Mouse (Mus musculus) inflammation-experienced regulatory T-cells, adult 6 months (primary cell): ENCODE data around the gene Myo1c. TPM values are rescaled to one million over a fixed set of nuclear protein-coding genes. Genes with fewer than 3 reads are reported as not detected.
"Not testable (repeated sequence)": the region's sequence is repeated elsewhere in the genome, so short reads cannot be mapped to it uniquely, and the experiment has no call there.

Experiments used
- ATAC-seq: one replicate; pipeline ENCODE4 v1.8.0; 2017
- polyA plus RNA-seq, 3 experiments: library from polyadenylated mRNA; unstranded; fragments of 100-300 nt; shearing (Covaris generic); gene quantifications; one replicate each; pipeline ENCODE4 v1.2.1; 2017

Gene Myo1c
- polyA plus RNA-seq, 3 experiments from 2014 or later, result 15.6 to 24.5 (median 23.1) TPM

DNA sequence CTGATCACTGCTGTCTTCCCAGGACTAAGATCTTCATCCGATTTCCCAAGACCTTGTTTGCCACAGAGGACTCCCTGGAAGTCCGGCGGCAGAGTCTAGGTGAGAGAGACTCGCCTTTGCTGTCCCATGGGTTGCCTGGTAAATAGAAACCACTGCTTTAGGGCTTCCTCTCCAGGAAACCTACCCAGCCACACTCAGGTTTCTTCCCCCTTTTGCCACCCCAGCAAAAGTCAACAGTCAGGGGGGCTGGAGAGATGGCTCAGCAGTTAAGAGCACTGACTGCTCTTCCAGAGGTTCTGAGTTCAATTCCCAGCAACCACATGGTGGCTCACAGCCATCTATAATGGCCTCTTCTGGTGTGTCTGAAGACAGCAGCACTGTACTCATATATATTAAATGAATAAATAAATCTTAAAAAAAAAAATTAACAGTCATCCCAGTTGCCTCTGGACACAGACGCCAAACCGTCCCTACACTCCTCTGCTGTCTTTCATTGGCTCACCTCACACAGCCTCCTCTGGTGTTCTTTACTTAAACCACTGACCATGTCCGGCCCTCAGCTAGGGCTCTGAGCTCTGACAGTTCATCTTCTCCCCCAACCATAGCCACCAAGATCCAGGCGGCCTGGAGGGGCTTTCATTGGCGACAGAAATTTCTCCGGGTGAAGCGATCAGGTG, 19.0 kb downstream of the Myo1c start:
- ATAC-seq, result no peak

DNA sequence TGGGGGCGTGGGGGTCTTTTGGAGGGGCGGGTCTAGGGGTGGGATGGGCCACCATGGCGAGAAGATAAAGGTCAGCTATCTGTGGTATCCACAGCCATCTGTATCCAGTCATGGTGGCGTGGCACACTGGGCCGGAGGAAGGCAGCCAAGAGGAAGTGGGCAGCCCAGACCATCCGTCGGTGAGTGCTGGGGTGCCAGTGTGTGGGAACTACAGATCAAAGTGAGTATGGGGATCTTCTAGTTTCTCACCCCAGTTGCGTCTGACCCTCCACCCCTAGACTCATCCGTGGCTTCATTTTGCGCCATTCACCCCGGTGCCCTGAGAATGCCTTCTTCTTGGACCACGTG, 19.5 kb downstream of the Myo1c start:
- no peak for ATAC-seq

DNA sequence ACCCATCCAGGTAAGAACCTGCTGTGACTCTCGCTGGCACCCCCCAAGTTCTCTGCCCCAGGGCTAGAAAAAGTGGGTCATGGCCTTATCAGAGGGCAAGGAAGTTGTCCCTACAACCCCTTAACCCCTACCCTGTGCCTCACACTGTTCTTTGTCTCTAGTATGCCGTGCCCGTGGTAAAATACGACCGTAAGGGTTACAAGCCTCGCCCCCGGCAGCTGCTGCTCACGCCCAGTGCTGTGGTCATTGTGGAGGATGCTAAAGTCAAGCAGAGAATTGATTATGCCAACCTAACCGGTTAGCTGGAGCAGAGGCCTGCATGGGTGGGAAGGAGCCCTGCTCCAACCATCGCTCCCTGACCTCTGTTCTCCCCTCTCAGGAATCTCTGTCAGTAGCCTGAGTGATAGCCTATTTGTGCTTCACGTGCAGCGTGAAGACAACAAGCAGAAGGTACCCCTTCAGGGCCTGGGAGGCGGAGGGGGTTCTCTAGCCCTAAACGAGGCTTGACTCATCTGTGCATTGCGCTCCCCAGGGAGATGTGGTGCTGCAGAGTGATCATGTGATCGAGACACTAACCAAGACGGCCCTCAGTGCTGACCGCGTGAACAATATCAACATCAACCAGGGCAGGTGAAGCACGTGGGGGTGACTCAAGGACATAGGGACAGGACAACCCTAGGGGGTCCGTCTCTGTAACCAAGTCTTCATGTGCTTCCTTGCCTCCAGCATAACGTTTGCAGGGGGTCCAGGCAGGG, 21.3 kb downstream of the Myo1c start:
- no peak for ATAC-seq

- ATAC-seq, result no peak
These were observed 23.1 kb downstream of the Myo1c start for GRCm38 (mm10) chr11:75673411-75673810.

GRCm38 (mm10) chr11:75674875-75675274, 24.6 kb downstream of the Myo1c start:
- ATAC-seq, result no peak

- ATAC-seq, result no peak
These were observed 27.8 kb downstream of the Myo1c start for GRCm38 (mm10) chr11:75677881-75678746.

- peak; percentile 89 for ATAC-seq
These were observed 28.6 kb downstream of the Myo1c start, which contains the start of gene Crk for GRCm38 (mm10) chr11:75678747-75679438. Gene Crk, plus strand, starts transcription at chr11:75679259.

GRCm38 (mm10) chr11:75679439-75680171, 29.3 kb downstream of the Myo1c start:
- peak; percentile 33 for ATAC-seq

DNA sequence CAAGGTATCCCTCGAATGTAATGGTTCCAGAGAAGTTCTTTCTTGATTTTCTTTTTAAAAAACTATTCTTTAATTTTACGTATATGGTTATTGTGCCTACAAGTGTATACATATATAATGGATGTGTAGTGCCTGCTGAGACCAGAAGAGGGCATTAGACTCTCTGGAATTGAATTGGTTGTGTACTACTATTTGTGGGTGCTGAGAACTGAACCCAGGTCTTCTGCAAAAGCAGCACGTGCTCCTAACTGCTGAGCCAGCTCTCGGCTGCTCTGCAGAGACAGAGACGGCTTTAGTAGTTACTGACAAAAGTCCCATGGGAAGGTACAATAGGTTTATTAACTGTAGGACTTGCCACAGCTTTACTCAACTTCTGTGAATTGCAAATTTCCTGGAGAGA, 34.2 kb downstream of the Myo1c start:
- ATAC-seq, result no peak

- ATAC-seq, result no peak
These were observed 34.7 kb downstream of the Myo1c start for GRCm38 (mm10) chr11:75684956-75685355.

DNA sequence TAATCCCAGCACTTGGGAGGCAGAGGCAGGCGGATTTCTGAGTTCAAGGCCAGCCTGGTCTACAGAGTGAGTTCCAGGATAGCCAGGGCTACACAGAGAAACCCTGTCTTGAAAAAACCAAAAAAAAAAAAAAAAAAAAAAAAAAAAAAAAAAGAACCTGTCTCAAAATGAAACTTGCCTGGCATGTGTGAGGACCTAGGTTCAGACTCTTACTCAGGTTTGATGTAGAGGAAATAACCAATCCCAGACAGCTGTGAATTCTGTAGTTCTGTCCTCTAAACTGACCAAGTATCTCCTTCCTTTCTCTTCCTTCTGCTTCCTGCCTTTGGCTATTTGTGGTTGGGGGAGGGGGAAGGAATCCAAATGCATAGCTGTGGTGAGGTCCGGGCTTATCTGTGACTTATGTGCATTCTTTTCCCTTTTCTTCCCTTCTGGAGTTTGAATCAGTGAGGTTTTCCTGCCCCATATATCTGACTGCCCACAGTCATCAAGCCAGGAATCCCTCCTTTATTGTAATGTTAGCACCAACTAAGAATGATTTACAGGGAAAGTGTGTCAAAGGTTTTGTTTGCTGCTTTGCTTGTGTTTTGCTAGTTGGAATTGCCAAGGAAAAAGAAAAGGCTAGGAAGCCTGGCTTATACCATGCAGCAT, 37.2 kb downstream of the Myo1c start:
- ATAC-seq, result no peak

DNA sequence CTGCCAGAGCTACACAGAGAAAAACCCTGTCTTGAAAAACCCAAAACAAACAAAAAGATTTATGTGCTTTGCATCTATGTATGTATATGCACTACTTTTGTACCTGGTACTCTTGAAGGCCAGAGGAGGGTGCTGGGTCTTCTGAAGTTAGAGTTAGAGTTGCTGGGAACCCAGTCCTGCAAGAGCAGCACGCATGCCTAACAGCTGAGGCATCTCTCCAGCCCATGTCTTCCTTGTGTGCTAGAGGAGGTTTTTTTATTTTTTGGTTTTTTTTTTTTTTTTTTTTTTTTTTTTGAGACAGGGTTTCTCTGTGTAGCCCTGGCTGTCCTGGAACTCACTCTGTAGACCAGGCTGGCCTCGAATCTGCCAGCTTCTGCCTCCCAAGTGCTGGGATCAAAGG, 37.8 kb downstream of the Myo1c start:
- ATAC-seq, result no peak

- ATAC-seq, result no peak
These were observed 39.7 kb downstream of the Myo1c start for GRCm38 (mm10) chr11:75689977-75690376.

DNA sequence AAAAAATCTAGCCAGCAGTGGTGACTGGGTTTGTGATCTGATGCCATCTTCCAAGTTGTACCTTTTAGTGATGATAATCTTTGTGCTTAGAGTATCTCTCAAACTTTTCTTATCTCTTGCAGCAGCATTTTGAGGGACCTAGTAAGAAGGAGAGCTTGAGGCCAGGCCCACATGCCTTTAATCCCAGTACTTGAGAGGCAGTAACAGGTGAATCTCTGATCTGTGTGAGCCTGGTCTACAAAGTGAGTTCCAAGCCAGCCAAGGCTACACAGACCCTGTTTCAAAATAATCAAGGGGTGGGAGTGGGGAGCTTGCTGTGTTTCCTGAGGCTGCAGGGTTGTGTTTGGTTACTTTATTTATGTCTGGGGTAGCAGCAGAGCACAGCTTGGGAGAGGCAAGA, 40.7 kb downstream of the Myo1c start:
- no peak for ATAC-seq

GRCm38 (mm10) chr11:75693570-75693969, 43.3 kb downstream of the Myo1c start:
- ATAC-seq, result no peak

GRCm38 (mm10) chr11:75697464-75697863, 47.2 kb downstream of the Myo1c start:
- ATAC-seq, result not testable (repeated sequence)

- no peak for ATAC-seq
These were observed 50.3 kb downstream of the Myo1c start for GRCm38 (mm10) chr11:75700557-75700956.

DNA sequence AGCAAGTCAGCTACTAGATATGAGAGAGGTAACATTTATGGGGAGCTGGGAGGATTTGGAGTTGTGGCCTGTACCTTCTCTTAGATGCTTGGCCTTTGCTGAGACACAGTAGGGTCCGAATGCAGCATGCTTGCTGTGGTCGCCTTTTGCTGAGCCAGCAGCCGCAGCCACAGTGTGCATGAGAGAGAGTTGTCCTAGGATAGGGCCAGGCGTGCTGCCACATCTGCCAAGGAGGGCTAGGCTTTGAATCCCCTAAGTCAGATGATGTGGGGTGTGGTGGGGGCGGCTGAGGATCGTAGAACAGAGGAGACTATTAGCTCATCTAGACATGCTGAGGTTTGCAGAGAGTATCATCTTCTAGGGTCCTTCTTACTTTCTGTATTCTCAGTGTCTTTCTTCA, 52.5 kb downstream of the Myo1c start:
- no peak for ATAC-seq

DNA sequence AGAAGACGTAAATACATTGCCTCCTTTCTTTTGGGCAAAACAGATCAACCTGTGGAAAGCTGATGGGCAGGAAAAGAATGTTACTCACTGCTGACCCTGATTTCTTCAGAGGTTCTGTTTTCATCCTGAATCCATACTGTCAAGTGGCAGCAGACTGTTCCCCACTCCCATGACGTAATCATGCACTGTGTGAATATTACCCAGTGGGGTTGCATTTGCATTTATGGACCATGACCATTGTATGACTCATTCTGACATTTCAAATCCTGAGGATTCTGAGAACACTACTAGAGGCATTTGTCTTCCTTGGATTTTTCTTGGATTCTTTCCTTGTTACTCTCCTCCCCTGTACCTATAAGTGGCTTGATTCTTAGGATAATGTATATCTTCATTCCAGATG, 53.4 kb downstream of the Myo1c start:
- no peak for ATAC-seq

DNA sequence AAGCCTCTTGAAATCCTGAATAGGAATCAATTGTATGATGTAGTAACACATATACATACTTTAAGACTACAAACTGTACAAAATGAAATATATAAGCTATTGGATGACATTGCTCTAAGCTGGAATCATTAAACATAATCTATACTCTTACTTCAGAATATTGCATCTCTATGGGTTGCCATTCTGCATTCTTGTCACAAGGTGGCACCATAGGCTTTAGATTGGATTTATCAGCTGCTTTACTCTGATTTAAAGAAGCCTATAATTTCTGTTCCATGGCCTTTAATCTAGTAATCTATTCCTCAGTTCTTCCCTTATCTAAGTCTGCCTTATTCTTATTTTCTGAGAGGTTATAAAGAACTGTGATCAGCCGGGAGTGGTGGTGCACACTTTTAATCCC, 63.6 kb downstream of the Myo1c start:
- ATAC-seq, result peak; percentile 43

DNA sequence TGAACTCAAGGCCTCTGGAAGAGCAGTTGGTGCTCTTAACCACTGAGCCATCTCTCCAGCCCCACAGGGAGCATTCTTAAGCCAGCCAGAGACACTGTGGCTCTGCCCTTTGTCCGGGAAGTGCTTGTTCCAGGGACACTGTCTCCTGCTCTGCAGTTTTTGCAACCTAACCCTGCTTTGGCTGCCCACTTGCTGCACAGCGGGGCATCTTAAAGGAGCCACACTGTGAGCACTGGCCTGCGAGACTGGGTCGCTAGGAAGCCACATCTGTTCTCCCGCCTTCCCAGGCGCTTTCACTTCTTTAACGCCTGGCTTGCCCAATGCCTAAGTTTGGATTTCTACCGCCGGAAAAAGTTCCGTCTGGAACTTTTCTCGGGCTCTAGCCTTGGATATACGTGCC, 65.3 kb downstream of the Myo1c start:
- no peak for ATAC-seq
